In genomic region chr6:23410256-23411049, GRCm38 (mm10) we compare ENCODE assay signal across 15 mouse cellular contexts.
DNase-seq lines count a peak whose midpoint lies in the region; ATAC-seq and TF ChIP-seq lines count a peak whose summit lies in the region.
"Had no signal": no experiment of that assay in that cellular context is flagged by ENCODE, and none has a peak within 500 bp of the region (broad histone marks: within the 10 kb centered on the region; RNA-seq: fewer than 3 reads in every experiment).

No protein-coding gene starts in this region.

- DNase-seq in heart, adult 2 months: no peak
- no peak for DNase-seq in forebrain, embryonic 11.5 days (ENCODE audit: low spot score)
- peak; percentile 1 for DNase-seq in midbrain, postnatal 0 days (ENCODE audit: low spot score)
- DNase-seq in lung, postnatal 14 days: no peak
- no peak for DNase-seq in spleen, adult 12 weeks (ENCODE audit: low spot score)
- no peak for DNase-seq in layer of hippocampus, adult 8-10 months (ENCODE audit: low spot score in 2 of 2)
- DNase-seq: adrenal gland, postnatal 36 days; B cell, adult 2 months; cerebellum, adult 11-12 months; kidney, adult 18-20 months; right cerebral cortex, adult 18-20 months had no signal

- no peak for TF ChIP-seq CTCF in heart, adult 2 months (IDR thresholded peaks at IDR 0.05)
- peak; percentile 7; the same call in 1 of the 2 replicates for TF ChIP-seq CTCF in midbrain, postnatal 0 days (IDR thresholded peaks at IDR 0.05)

- H3K9me3 ChIP-seq in heart, embryonic 12.5 days (replicated peaks): no peaks in the 10 kb centered on the region
- H3K9me3 ChIP-seq in forebrain, embryonic 11.5 days (ENCODE audit: control insufficient read depth, low read length): no peaks in the 10 kb centered on the region
- no peaks in the 10 kb centered on the region for H3K9me3 ChIP-seq in hindbrain, embryonic 15.5 days
- no peaks in the 10 kb centered on the region for H3K9me3 ChIP-seq in midbrain, postnatal 0 days (ENCODE audit: low read length)
- H3K9me3 ChIP-seq: liver, embryonic 15.5 days had no signal

- H3K36me3 ChIP-seq in heart, embryonic 12.5 days: no peaks in the 10 kb centered on the region
- no peaks in the 10 kb centered on the region for H3K36me3 ChIP-seq in heart, adult 2 months (ENCODE audit: control insufficient read depth, insufficient read depth, low read length)
- H3K36me3 ChIP-seq in forebrain, embryonic 11.5 days (ENCODE audit: control insufficient read depth, insufficient read depth, low read length): no peaks in the 10 kb centered on the region
- H3K36me3 ChIP-seq in hindbrain, embryonic 15.5 days: no peaks in the 10 kb centered on the region
- no peaks in the 10 kb centered on the region for H3K36me3 ChIP-seq in midbrain, postnatal 0 days (ENCODE audit: insufficient read depth, low read length)
- H3K36me3 ChIP-seq: liver, embryonic 15.5 days had no signal

- no peak overlapping the region for H3K9ac ChIP-seq in heart, embryonic 12.5 days
- H3K9ac ChIP-seq in heart, adult 2 months (ENCODE audit: low read depth, low read length): no peak overlapping the region
- no peak overlapping the region for H3K9ac ChIP-seq in forebrain, embryonic 11.5 days (ENCODE audit: low read length)
- 0 out of 2 replicates have a peak overlapping the region, but pooled peaks have one; percentile 7 for H3K9ac ChIP-seq in hindbrain, embryonic 15.5 days
- no peak overlapping the region for H3K9ac ChIP-seq in midbrain, postnatal 0 days (replicated peaks; ENCODE audit: low read length, poor library complexity, severe bottlenecking)
- H3K9ac ChIP-seq: liver, embryonic 15.5 days had no signal

- no peak overlapping the region for H3K27ac ChIP-seq in heart, embryonic 12.5 days (ENCODE audit: poor library complexity, severe bottlenecking)
- no peak overlapping the region for H3K27ac ChIP-seq in heart, adult 2 months
- H3K27ac ChIP-seq in forebrain, embryonic 11.5 days (ENCODE audit: low read depth, low read length): no peak overlapping the region
- no peak overlapping the region for H3K27ac ChIP-seq in hindbrain, embryonic 15.5 days (replicated peaks)
- H3K27ac ChIP-seq in midbrain, postnatal 0 days (ENCODE audit: low read depth, low read length): no peak overlapping the region
- H3K27ac ChIP-seq: liver, embryonic 15.5 days; macrophage had no signal

- WGBS in heart, embryonic 12.5 days: 9% methylated on average over 12 of the region's 12 CpGs
- WGBS in heart, adult 2 months: 7% methylated on average over 12 of the region's 12 CpGs
- 6% methylated on average over 12 of the region's 12 CpGs for WGBS in forebrain, embryonic 11.5 days
- WGBS in hindbrain, embryonic 15.5 days: 5% methylated on average over 12 of the region's 12 CpGs
- 4% methylated on average over 12 of the region's 12 CpGs for WGBS in midbrain, postnatal 0 days

- H3K4me2 ChIP-seq in heart, embryonic 12.5 days: peak overlapping the region; percentile 27
- H3K4me2 ChIP-seq in forebrain, embryonic 11.5 days (ENCODE audit: low read depth, low read length, severe bottlenecking): peak overlapping the region; percentile 22
- H3K4me2 ChIP-seq in hindbrain, embryonic 15.5 days: peak overlapping the region; percentile 51
- H3K4me2 ChIP-seq in midbrain, postnatal 0 days (ENCODE audit: low read depth, low read length, poor library complexity, severe bottlenecking): peak overlapping the region; percentile 39
- H3K4me2 ChIP-seq: liver, embryonic 15.5 days had no signal

- H3K4me3 ChIP-seq in heart, embryonic 12.5 days: no peak overlapping the region
- no peak overlapping the region for H3K4me3 ChIP-seq in heart, adult 2 months
- no peak overlapping the region for H3K4me3 ChIP-seq in forebrain, embryonic 11.5 days (ENCODE audit: low read depth, low read length)
- peak overlapping the region; percentile 18 for H3K4me3 ChIP-seq in hindbrain, embryonic 15.5 days
- peak overlapping the region; percentile 18 for H3K4me3 ChIP-seq in midbrain, postnatal 0 days (ENCODE audit: low read depth, low read length)
- H3K4me3 ChIP-seq: liver, embryonic 15.5 days had no signal

- TF ChIP-seq POLR2A in heart, adult 2 months (IDR thresholded peaks at IDR 0.05; ENCODE audit: insufficient read depth, low read depth, low read length): no peak

- intact Hi-C loops in heart, adult 2 months (cut with DNase I): no loop called here

- ATAC-seq in heart, embryonic 12.5 days (ENCODE audit: insufficient number of reproducible peaks, low FRiP score): no peak
- no peak for ATAC-seq in forebrain, embryonic 11.5 days (replicated peaks; ENCODE audit: low FRiP score)
- ATAC-seq in hindbrain, embryonic 15.5 days (ENCODE audit: low FRiP score, low read depth): peak; percentile 59; the same call in 1 of the 2 replicates
- peak; percentile 69; the same call in 1 of the 2 replicates for ATAC-seq in midbrain, postnatal 0 days (ENCODE audit: low FRiP score)

- no peaks in the 10 kb centered on the region for H3K27me3 ChIP-seq in heart, embryonic 12.5 days (replicated peaks)
- no peaks in the 10 kb centered on the region for H3K27me3 ChIP-seq in heart, adult 2 months (ENCODE audit: control insufficient read depth, insufficient read depth, low read length)
- H3K27me3 ChIP-seq in forebrain, embryonic 11.5 days (ENCODE audit: control insufficient read depth, insufficient read depth, low read length): no peaks in the 10 kb centered on the region; the same call in 1 of the 2 replicates
- H3K27me3 ChIP-seq in hindbrain, embryonic 15.5 days: 0 out of 2 replicates have a peak, but pooled peaks cover 3% of the 10 kb centered on the region
- H3K27me3 ChIP-seq in midbrain, postnatal 0 days (ENCODE audit: insufficient read depth, low read length): no peaks in the 10 kb centered on the region
- H3K27me3 ChIP-seq: liver, embryonic 15.5 days had no signal

- H3K79me2 ChIP-seq in heart, adult 2 months (replicated peaks; ENCODE audit: control insufficient read depth, insufficient read depth, low read length): no peaks in the 10 kb centered on the region

- H3K4me1 ChIP-seq in heart, embryonic 12.5 days (replicated peaks): no peaks in the 10 kb centered on the region
- H3K4me1 ChIP-seq in heart, adult 2 months (ENCODE audit: control insufficient read depth, insufficient read depth, low read length): no peaks in the 10 kb centered on the region
- H3K4me1 ChIP-seq in forebrain, embryonic 11.5 days (replicated peaks; ENCODE audit: control insufficient read depth, insufficient read depth, low read length): no peaks in the 10 kb centered on the region; the same call in 1 of the 2 replicates
- H3K4me1 ChIP-seq in hindbrain, embryonic 15.5 days (replicated peaks): peaks cover 11% of the 10 kb centered on the region
- H3K4me1 ChIP-seq in midbrain, postnatal 0 days (ENCODE audit: insufficient read depth, low read length): no peaks in the 10 kb centered on the region
- H3K4me1 ChIP-seq: liver, embryonic 15.5 days had no signal

- TF ChIP-seq EP300 in heart, adult 2 months (IDR thresholded peaks at IDR 0.05; ENCODE audit: insufficient read depth, low read depth, low read length): no peak

Comparison
In these comparisons a context has a peak if more than half of its experiments do, and no peak if none do; other contexts are left out.
1. ATAC-seq: peak in hindbrain, embryonic 15.5 days (single experiment) and midbrain, postnatal 0 days (single experiment); none in heart, embryonic 12.5 days (single experiment) and forebrain, embryonic 11.5 days (single experiment).
2. H3K4me3 ChIP-seq: peak in hindbrain, embryonic 15.5 days (single experiment) and midbrain, postnatal 0 days (single experiment); none in heart, embryonic 12.5 days (single experiment), heart, adult 2 months (single experiment) and forebrain, embryonic 11.5 days (single experiment).
3. Peak in every context shown above with its lines, with median percentiles within 50 percentile points of each other: H3K4me2 ChIP-seq.